Mouse (Mus musculus) hindbrain, embryonic 12.5 days (tissue): ENCODE results near the gene Tubgcp6. TPM values are rescaled to one million over a fixed set of nuclear protein-coding genes. Genes with fewer than 3 reads are reported as not detected.

Source experiments
- ATAC-seq: fragments of 200-750 bp; cut with Nextera tagmentation; 2 replicates; pipeline ENCODE4 v1.8.0; 2017; ENCODE audit warnings: moderate TSS enrichment; ENCODE audit not compliant: low FRiP score
- H3K27ac ChIP-seq: fragments of 300-500 bp; sonication (generic); 2 replicates; pipeline ENCODE4 v1.5.1; 2016; ENCODE audit warnings: mild to moderate bottlenecking
- H3K27me3 ChIP-seq: fragments of 300-500 bp; sonication (generic); 2 replicates; pipeline ENCODE4 v1.6.1; 2016; ENCODE audit warnings: mild to moderate bottlenecking
- H3K36me3 ChIP-seq: fragments of 300-500 bp; sonication (generic); 2 replicates; pipeline ENCODE4 v1.6.1; 2016; ENCODE audit warnings: mild to moderate bottlenecking
- H3K4me1 ChIP-seq: fragments of 300-500 bp; sonication (generic); 2 replicates; pipeline ENCODE4 v1.6.1; 2016
- H3K4me2 ChIP-seq: fragments of 300-500 bp; sonication (generic); replicated peaks from 2 replicates; pipeline ENCODE4 v1.6.1; 2016; ENCODE audit warnings: mild to moderate bottlenecking
- H3K4me3 ChIP-seq: fragments of 300-500 bp; sonication (generic); 2 replicates; pipeline ENCODE4 v1.5.1; 2016; ENCODE audit warnings: mild to moderate bottlenecking
- H3K9ac ChIP-seq: fragments of 300-500 bp; sonication (generic); 2 replicates; pipeline ENCODE4 v1.6.1; 2016; ENCODE audit warnings: mild to moderate bottlenecking, moderate library complexity
- H3K9me3 ChIP-seq: fragments of 300-500 bp; sonication (generic); replicated peaks from 2 replicates; pipeline ENCODE4 v1.6.1; 2016; ENCODE audit warnings: mild to moderate bottlenecking
- WGBS: fragments of 180-500 bp; shearing (Covaris S2); methylation state at CpG from one replicate; pipeline ENCODE4 v1.1.7; 2016; 5-methylcytosine and 5-hydroxymethylcytosine counted together
- microRNA-seq: library from miRNA; unstranded; fragments of <30 nt; microRNA quantifications from one replicate; pipeline ENCODE4, GENCODE M21; 2017
- polyA plus RNA-seq: library from polyadenylated mRNA; unstranded; fragments of >200 nt; fragmentation: Nextera tagmentation; extraction: Ambion mirVana; gene quantifications from 2 replicates; pipeline ENCODE4 v1.2.1, GENCODE M21; 2016

The Tubgcp6 gene
- polyA plus RNA-seq, 1 experiment from 2014 or later = 22.3 TPM

GRCm38 (mm10) chr15:89060032-89060681 lies 62.8 kb downstream of the Tubgcp6 start:
- H3K36me3 ChIP-seq = no peaks in the 10 kb centered on the region
- peak; percentile 64 for ATAC-seq
- H3K27me3 ChIP-seq = peaks cover 43% of the 10 kb centered on the region
- H3K4me3 ChIP-seq = peak overlapping the region; percentile 82
- peak overlapping the region; percentile 89 for H3K4me2 ChIP-seq
- peak overlapping the region; percentile 90 for H3K9ac ChIP-seq
- H3K27ac ChIP-seq = peak overlapping the region; percentile 58; the same call in 1 of the 2 replicates
- no peaks in the 10 kb centered on the region for H3K9me3 ChIP-seq
- H3K4me1 ChIP-seq = 0 out of 2 replicates have a peak, but pooled peaks cover 7% of the 10 kb centered on the region
- WGBS = 1% methylated on average over 40 of the region's 48 CpGs

- Histone ChIP-seq H3K4me2 (peak within 1 kb of the TSS; percentile 89), H3K9me3 (no peaks in the 10 kb centered on the region), H3K27me3 (peaks cover 40% of the 10 kb centered on the region), H3K4me1 (0 out of 2 replicates have a peak, but pooled peaks cover 7% of the 10 kb centered on the region), H3K36me3 (no peaks in the 10 kb centered on the region), H3K9ac (peak within 1 kb of the TSS; percentile 90), H3K4me3 (peak within 1 kb of the TSS; percentile 82), H3K27ac (peak within 1 kb of the TSS; percentile 58)
- ATAC-seq = 0 out of 2 replicates have a peak, but pooled peaks have one; percentile 33
- WGBS = 2% methylated on average over 24 of the region's 57 CpGs
These were observed 63.6 kb downstream of the Tubgcp6 start, which contains the start of gene Panx2 for GRCm38 (mm10) chr15:89059161-89059931. TSS of gene Panx2 (plus strand) at chr15:89059734.

- Histone ChIP-seq H3K27ac (no peak overlapping the region), H3K27me3 (peaks cover 40% of the 10 kb centered on the region), H3K36me3 (no peaks in the 10 kb centered on the region), H3K4me2 (peak overlapping the region; percentile 89), H3K4me1 (0 out of 2 replicates have a peak, but pooled peaks cover 7% of the 10 kb centered on the region), H3K9ac (no peak overlapping the region), H3K9me3 (no peaks in the 10 kb centered on the region), H3K4me3 (no peak overlapping the region; the same call in 1 of the 2 replicates)
- ATAC-seq = no peak
- 31% methylated on average over 6 of the region's 6 CpGs for WGBS
These were observed 64.2 kb downstream of the Tubgcp6 start for GRCm38 (mm10) chr15:89058736-89059135.

GRCm38 (mm10) chr15:89054666-89055065 lies 68.2 kb downstream of the Tubgcp6 start:
- H3K4me2 ChIP-seq = no peak overlapping the region
- no peak overlapping the region for H3K9ac ChIP-seq
- no peak overlapping the region for H3K27ac ChIP-seq
- 90% methylated on average over 7 of the region's 7 CpGs for WGBS
- H3K9me3 ChIP-seq = no peaks in the 10 kb centered on the region
- 0 out of 2 replicates have a peak, but pooled peaks cover 4% of the 10 kb centered on the region for H3K4me1 ChIP-seq
- H3K27me3 ChIP-seq = peaks cover 21% of the 10 kb centered on the region
- no peak overlapping the region for H3K4me3 ChIP-seq
- no peaks in the 10 kb centered on the region for H3K36me3 ChIP-seq
- ATAC-seq = no peak

Small RNA genes within 50 kb of the gene (microRNA-seq; reads per million reads assigned to microRNA genes)
- gene Mir7118 = not detected

Other genes starting within 250 kb of the Tubgcp6 start
- not detected in 2 replicates for gene Ttll8, start 168.7 kb downstream of the Tubgcp6 start, polyA plus RNA-seq
- gene Mlc1, start 144.1 kb downstream of the Tubgcp6 start, polyA plus RNA-seq = 4.7 and 6.2 TPM in 2 replicates
- not detected in 2 replicates for gene Mov10l1, start 140.2 kb downstream of the Tubgcp6 start, polyA plus RNA-seq
- gene Panx2, start 63.4 kb downstream of the Tubgcp6 start, polyA plus RNA-seq = 2.0 and 2.1 TPM in 2 replicates
- 43.2 and 48.4 TPM in 2 replicates for gene Trabd, start 48.0 kb downstream of the Tubgcp6 start, polyA plus RNA-seq
- 23.9 and 24.8 TPM in 2 replicates for gene Selenoo, start 34.0 kb downstream of the Tubgcp6 start, polyA plus RNA-seq
- gene Hdac10, start 5.6 kb upstream of the Tubgcp6 start, polyA plus RNA-seq = 18.8 and 22.0 TPM in 2 replicates
- gene Mapk12, start 17.6 kb upstream of the Tubgcp6 start, polyA plus RNA-seq = 10.0 and 11.4 TPM in 2 replicates
- 39.0 and 41.9 TPM in 2 replicates for gene Mapk11, start 26.5 kb upstream of the Tubgcp6 start, polyA plus RNA-seq
- gene Plxnb2, start 57.7 kb upstream of the Tubgcp6 start, polyA plus RNA-seq = 167 and 169 TPM in 2 replicates
- gene Dennd6b, start 73.4 kb upstream of the Tubgcp6 start, polyA plus RNA-seq = 54.6 and 57.7 TPM in 2 replicates
- gene Ppp6r2, start 88.4 kb upstream of the Tubgcp6 start, polyA plus RNA-seq = 62.3 and 65.2 TPM in 2 replicates
- 81.1 and 95.5 TPM in 2 replicates for gene Sbf1, start 192.2 kb upstream of the Tubgcp6 start, polyA plus RNA-seq
- not detected in 2 replicates for gene Adm2, start 199.6 kb upstream of the Tubgcp6 start, polyA plus RNA-seq
- gene Miox, start 211.3 kb upstream of the Tubgcp6 start, polyA plus RNA-seq = not detected in 2 replicates
- 42.5 and 47.3 TPM in 2 replicates for gene Lmf2, start 232.5 kb upstream of the Tubgcp6 start, polyA plus RNA-seq
- 140 and 151 TPM in 2 replicates for gene Ncaph2, start 232.6 kb upstream of the Tubgcp6 start, polyA plus RNA-seq